Mouse (Mus musculus) retina, postnatal 1 day (tissue): Measurements from ENCODE around the gene Atp6ap1l.
"Not testable (repeated sequence)": the region's sequence is repeated elsewhere in the genome, so short reads cannot be mapped to it uniquely, and the experiment has no call there.

Source experiments
- DNase-seq: peaks from one replicate; pipeline ENCODE4 v3.0.0-alpha.2; 2012

The Atp6ap1l gene

GRCm38 (mm10) chr13:90905176-90905575, at the start of gene Atp6ap1l:
Gene Atp6ap1l, minus strand, starts transcription at chr13:90905355.
- DNase-seq = peak; percentile 43

- DNase-seq = no peak
Measured at GRCm38 (mm10) chr13:90939600-90939999, 34.4 kb upstream of the Atp6ap1l start.

- no peak for DNase-seq
Measured at GRCm38 (mm10) chr13:90939192-90939591, 34.0 kb upstream of the Atp6ap1l start.

GRCm38 (mm10) chr13:90935852-90936251, 30.7 kb upstream of the Atp6ap1l start:
- no peak for DNase-seq

GRCm38 (mm10) chr13:90933256-90933655, 28.1 kb upstream of the Atp6ap1l start:
- no peak for DNase-seq

GRCm38 (mm10) chr13:90929847-90930246, 24.7 kb upstream of the Atp6ap1l start:
- peak; percentile 81 for DNase-seq

GRCm38 (mm10) chr13:90928266-90928665, 23.1 kb upstream of the Atp6ap1l start:
- DNase-seq = not testable (repeated sequence)

DNA sequence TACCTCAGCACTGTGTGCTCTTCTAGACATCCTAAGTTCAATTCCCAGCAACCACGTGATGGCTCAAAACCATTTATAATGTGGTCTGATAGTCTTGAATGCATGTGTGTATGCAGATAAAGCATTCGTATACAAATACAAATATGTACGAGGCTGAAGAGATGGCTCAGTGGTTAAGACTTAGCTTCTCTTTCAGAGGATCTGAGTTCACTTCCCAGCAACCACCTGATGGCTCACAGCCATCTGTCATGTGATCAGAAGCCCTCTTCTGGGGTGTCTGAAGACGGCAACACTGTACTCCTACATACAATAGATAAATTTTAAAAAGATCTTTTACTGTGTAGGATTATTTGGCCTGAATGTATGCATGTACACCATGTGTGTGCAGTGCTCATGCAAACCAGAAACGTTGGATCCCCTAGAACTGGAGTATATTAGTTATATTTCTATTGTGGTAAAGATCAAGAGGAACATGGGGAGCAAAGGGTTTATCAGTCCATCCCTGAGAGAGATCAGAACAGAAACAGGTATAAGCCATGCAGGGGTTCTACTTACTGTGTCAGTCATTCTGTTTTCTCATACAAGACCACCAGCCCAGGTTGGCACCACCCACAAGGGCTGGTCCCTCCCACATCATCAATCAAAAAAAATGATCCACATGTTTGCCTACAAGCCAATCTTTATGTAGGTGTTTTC, 21.9 kb upstream of the Atp6ap1l start:
- no peak for DNase-seq

DNA sequence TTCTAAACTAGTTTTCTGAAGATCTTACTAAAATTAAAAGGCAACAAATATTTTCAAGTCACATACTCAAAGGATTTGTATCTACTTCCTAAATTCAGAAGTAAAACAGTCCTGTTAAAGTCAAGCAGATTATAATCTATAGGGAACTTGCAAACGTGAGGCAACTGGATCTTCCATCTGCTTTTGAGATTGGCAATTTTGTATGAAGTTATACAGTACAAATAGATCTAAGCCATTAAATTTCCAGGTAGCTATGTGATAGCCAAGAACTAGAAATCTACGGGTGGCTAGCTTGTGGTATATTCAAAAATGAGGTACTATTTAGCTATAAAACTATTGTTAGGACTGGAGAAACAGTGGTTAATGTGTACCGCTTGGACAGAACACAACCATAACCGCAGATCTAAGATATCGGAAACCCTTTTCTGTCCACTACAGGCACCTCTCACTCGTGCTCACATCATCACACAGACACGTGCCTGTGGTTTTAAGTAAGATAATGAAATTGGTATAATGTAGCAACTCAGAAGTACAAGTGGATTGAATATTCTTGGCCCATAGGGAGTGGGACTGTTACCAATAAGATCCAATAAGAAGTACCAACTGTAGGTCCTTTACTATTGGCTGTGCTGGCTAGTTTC, 21.1 kb upstream of the Atp6ap1l start:
- DNase-seq = no peak

GRCm38 (mm10) chr13:90925191-90925590, 20.0 kb upstream of the Atp6ap1l start:
- no peak for DNase-seq

DNA sequence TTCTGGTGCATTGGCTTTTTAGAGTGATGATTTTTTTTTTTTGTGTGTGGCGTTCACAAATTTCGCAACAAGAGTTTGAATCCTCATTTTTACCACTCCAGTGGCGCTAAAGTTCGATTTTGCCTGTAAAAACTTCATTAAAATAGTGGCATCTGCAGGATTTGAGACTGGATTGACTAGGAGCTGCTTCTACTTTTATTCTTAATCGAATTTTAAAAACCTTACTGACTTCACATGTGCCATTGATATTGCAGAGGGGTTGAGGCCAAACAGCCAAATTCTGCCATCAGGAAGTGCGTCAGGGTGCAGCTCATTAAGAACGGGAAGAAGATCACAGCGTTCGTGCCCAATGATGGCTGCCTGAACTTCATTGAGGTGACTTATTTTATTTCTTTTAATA, 18.9 kb upstream of the Atp6ap1l start:
- DNase-seq = no peak

DNA sequence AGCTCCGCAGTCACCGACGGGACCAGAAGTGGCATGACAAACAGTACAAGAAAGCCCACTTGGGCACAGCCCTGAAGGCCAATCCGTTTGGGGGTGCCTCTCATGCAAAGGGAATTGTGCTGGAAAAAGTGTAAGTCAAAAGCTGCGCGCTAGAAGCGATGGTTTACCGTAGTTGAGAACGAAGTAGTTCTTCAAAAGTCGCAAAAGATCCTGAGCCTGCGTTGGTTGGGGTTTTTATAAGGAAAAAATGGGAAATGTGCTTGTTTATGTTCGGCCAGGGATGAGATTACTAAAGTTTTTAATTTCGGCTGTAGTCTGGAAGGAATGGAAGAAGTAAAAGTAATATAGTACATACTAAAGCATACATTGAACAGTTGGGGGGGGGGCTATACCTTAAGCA, 18.5 kb upstream of the Atp6ap1l start:
- DNase-seq = not testable (repeated sequence)

DNA sequence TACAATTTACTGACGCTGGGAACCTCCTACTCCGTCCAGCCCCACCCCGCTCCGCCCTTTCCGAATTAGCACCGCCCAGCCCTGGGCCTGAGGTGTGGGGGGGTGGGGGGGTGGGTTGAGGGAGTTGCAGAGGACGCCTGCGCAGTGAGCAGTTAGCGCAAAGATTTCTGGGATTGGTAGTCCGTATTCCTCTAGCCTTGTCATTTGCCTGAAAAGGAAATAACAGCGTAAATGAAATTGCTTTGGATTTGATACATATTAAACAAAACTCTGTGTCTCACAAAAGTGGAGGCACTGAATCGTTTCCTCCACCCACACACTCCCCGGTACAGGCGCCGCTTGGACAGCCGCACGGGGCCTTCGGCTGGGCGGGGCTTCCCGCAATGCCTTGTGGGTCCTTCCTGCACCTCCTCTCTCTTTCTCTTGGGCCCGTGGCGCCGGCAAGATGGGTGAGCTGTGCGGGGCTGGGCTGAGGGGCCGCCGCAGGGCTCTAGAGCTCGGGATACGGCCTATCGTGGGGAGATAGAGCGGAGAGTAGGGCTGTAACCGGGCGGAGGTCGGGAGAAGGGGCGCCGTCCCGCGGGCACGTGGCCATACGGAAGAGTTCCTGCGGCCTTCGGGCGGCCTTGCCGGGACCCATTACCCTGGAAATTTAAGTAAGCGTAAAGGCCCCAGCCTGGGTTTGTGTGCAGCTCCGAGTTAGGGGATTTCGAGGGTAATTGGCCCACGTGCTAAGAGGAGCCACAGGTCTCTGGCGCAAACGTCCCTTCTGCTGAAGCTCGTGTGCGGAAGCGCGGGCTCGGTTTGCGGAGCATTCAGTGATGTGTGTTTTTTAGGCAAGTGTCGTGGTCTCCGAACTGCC, 17.8 kb upstream of the Atp6ap1l start, which contains the start of gene Rps23:
Gene Rps23 (plus strand): TSS at position 208 of the 862 bp plus-strand sequence.
- DNase-seq = peak; percentile 96

- DNase-seq = no peak
Measured at GRCm38 (mm10) chr13:90914721-90915120, 9.6 kb upstream of the Atp6ap1l start.

DNA sequence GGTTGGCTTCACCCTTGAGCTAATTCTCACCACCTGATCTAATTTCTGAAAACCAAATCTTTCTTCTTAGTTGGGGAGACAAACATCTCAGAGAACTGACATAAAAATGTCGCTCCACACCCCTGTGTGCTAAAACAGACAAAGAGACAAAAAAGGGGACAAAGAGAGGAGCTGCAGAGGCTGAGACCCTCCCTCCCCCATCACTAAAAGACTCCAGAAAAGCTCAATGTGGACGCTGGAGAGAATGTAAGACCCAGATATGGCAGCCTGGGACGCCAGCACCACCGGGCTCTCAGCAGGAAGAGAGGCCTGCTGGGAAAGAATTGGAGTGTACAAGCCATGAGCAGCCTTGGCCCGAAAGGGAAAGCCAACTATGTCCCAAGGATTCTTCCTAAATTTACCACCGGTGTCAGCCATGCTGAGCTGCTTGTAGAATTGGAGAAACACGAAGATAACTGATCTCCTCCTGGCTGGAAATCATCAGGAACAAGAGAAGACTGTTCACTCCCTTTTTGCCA, 8.6 kb upstream of the Atp6ap1l start:
- DNase-seq = no peak

DNA sequence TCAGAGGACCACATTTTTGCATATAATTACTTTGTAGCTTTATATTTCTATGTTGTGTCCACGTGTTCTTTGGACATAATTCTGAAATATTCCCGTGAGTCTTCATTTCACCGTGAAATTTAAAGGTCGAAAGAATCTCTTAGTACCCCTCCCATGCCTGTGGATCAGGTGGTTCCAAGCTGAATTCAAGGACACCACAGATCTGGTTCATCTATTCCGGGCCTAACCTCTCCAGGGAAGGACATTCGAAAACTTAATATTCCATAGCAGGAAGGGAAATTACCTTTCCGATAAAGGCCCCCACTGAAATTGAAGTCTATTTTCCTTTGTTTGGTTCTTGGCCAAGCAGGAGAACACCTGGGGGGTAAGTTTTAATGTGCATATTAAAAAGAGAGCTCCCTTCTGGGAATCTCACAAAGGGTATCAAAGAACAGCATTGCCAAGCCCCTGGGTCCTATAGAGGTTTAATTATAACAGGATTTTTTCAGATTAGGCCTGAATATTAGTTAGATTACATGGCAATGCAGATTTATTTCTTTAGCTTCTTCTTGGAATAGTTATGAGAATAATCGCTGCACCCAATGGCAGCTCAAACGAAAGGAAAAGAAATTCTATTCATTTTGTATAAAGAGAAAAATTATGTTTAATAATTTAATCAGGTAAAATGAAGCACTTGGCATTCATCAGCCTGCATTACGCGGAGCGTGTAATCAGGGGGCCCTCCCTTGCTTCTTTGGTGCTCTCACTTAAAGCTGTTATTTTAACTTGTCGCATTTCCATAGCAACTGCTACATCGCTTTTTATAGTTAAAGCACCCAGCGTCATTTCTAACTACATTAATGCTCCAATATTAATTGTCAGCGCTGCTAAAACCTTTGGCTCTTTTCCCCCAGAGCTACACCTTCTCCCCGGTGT, 7.9 kb upstream of the Atp6ap1l start:
- no peak for DNase-seq

DNA sequence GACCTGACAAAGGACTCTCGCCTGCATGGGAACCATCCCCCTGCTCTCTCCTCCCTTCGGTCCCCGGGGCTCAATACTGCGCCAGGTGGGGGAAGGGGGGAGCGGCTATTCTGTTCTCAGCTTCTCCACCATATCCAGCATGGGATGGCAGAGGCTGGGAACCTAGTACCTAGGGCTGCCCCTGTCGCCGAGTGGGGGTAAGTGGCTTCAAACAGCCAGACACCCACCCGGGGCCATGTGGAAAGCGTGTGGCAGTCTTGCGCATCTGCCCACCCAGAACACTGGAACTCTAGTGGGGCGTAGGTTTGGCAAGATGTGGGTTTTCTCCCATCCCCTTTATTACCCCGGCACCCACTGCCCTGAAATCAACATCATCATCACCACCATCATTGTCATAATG, 2.2 kb upstream of the Atp6ap1l start:
- DNase-seq = no peak

DNA sequence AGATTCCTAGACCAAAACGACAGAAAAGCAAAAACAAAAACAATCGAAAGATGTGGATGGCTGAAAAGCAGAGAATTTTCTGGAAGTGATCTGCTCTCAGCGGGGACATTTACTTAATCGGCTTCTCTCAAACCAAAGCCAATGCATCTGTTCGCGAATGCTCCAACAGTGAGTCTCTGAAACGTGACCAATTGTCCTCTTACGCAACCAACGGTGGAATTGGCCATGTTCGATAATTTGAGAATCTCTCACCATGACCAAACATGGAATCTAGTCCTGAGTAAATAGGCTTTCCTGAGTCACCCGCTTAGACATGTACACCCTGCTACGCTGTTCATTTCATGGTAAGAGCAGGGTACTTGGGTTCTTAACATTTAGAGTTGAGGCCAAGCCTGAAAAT, 8.3 kb downstream of the Atp6ap1l start:
- no peak for DNase-seq

DNA sequence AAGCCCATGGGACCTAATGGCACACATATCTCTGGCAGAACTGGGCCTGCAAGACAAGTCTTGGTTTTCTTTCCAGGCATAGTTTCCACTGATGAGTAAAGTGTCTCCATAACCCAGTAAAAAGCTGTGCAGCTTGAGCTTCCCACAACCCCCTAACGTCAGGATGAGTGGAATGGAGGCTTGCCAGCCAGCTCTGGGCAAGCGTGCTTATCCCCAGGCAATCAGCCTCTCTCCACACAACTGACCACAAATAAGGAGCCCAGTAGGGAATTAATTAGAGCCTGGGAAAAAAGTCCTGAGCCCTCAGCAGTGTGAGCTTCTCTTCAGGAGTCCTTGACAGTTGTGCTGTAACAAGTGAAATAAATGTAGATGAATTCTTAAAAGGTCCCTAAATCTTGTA, 9.1 kb downstream of the Atp6ap1l start:
- DNase-seq = peak; percentile 31

GRCm38 (mm10) chr13:90894819-90895218, 10.3 kb downstream of the Atp6ap1l start:
- no peak for DNase-seq

DNA sequence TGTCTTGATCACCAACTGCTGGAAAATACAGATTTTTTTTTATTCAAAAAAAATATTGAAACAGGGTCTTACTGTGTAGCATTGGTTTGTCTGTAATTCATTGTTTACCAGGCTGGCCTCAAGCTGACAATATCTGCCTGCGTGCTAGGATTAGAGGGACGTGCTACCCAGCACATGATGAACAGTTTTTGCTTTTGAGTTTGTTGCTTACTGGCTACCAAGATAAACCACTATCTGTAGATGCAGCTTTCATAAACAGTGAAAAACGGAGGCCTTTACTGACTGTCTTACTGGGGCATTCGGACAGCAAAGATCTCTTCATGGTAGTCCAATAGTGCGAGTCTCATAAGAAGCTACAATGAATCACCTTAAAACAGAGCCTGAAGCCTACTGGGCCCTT, 15.0 kb downstream of the Atp6ap1l start:
- no peak for DNase-seq

- peak; percentile 81 for DNase-seq
Measured at GRCm38 (mm10) chr13:90886568-90886983, 18.6 kb downstream of the Atp6ap1l start.
